ENCODE assay signal across 18 mouse cellular contexts in genomic region chr6:114414510-114414909, GRCm38 (mm10). TPM values are rescaled to one million over a fixed set of nuclear protein-coding genes. Genes with fewer than 3 reads are reported as not detected.
A peak's percentile ranks its signal among the peaks of the same experiment; 100 is the strongest.
DNase-seq lines count a peak whose midpoint lies in the region; ATAC-seq lines count a peak whose summit lies in the region.
"Had no signal": no experiment of that assay in that cellular context is flagged by ENCODE, and none has a peak within 500 bp of the region (broad histone marks: within the 10 kb centered on the region; RNA-seq: fewer than 3 reads in every experiment).

No protein-coding gene starts in this region.

- no peak for DNase-seq in embryonic facial prominence, embryonic 11.5 days (ENCODE audit: low spot score)
- DNase-seq in embryonic facial prominence, embryonic 10.5 days (ENCODE audit: low spot score): no peak
- no peak for DNase-seq in midbrain, embryonic 11.5 days (ENCODE audit: low spot score, missing footprints)
- DNase-seq in right cerebral cortex, postnatal 25 days: peak; percentile 53
- no peak for DNase-seq in urinary bladder, adult 2 months (ENCODE audit: low spot score)
- DNase-seq: adrenal gland, adult 2 months; cerebellum, postnatal 14 days; gastrocnemius, adult 2 months; heart, postnatal 4 days; kidney, adult 9 months; lung, adult 18-20 months; thymus, postnatal 4 days had no signal

- H3K4me2 ChIP-seq in embryonic facial prominence, embryonic 11.5 days (ENCODE audit: low read depth, low read length): no peak overlapping the region
- no peak overlapping the region for H3K4me2 ChIP-seq in midbrain, embryonic 13.5 days (replicated peaks)
- no peak overlapping the region for H3K4me2 ChIP-seq in midbrain, embryonic 11.5 days
- H3K4me2 ChIP-seq in hindbrain, embryonic 16.5 days (ENCODE audit: low read length): no peak overlapping the region
- no peak overlapping the region for H3K4me2 ChIP-seq in heart, embryonic 12.5 days
- H3K4me2 ChIP-seq: embryonic facial prominence, embryonic 15.5 days had no signal

- no peaks in the 10 kb centered on the region for H3K4me1 ChIP-seq in embryonic facial prominence, embryonic 11.5 days (ENCODE audit: control insufficient read depth, insufficient read depth, low read length)
- H3K4me1 ChIP-seq in embryonic facial prominence, embryonic 10.5 days: 0 out of 2 replicates have a peak, but pooled peaks cover 3% of the 10 kb centered on the region
- H3K4me1 ChIP-seq in midbrain, embryonic 13.5 days (replicated peaks): peaks cover 8% of the 10 kb centered on the region
- H3K4me1 ChIP-seq in midbrain, embryonic 11.5 days (ENCODE audit: control insufficient read depth, insufficient read depth, low read length): no peaks in the 10 kb centered on the region
- no peaks in the 10 kb centered on the region; the same call in 1 of the 2 replicates for H3K4me1 ChIP-seq in hindbrain, embryonic 16.5 days (ENCODE audit: control insufficient read depth, insufficient read depth, low read depth, low read length)
- no peaks in the 10 kb centered on the region for H3K4me1 ChIP-seq in heart, embryonic 12.5 days (replicated peaks)
- H3K4me1 ChIP-seq: embryonic facial prominence, embryonic 15.5 days had no signal

- H3K36me3 ChIP-seq in embryonic facial prominence, embryonic 11.5 days (replicated peaks; ENCODE audit: control insufficient read depth, insufficient read depth, low read depth, low read length): no peaks in the 10 kb centered on the region
- no peaks in the 10 kb centered on the region for H3K36me3 ChIP-seq in embryonic facial prominence, embryonic 10.5 days (replicated peaks)
- H3K36me3 ChIP-seq in midbrain, embryonic 13.5 days: no peaks in the 10 kb centered on the region
- no peaks in the 10 kb centered on the region for H3K36me3 ChIP-seq in midbrain, embryonic 11.5 days (ENCODE audit: control insufficient read depth, insufficient read depth, low read length)
- H3K36me3 ChIP-seq in hindbrain, embryonic 16.5 days (ENCODE audit: control insufficient read depth, insufficient read depth, low read length): no peaks in the 10 kb centered on the region
- no peaks in the 10 kb centered on the region for H3K36me3 ChIP-seq in heart, embryonic 12.5 days
- H3K36me3 ChIP-seq: embryonic facial prominence, embryonic 15.5 days had no signal

- no peak overlapping the region for H3K4me3 ChIP-seq in embryonic facial prominence, embryonic 11.5 days (ENCODE audit: low read depth, low read length)
- no peak overlapping the region for H3K4me3 ChIP-seq in embryonic facial prominence, embryonic 10.5 days
- no peak overlapping the region for H3K4me3 ChIP-seq in midbrain, embryonic 13.5 days (replicated peaks)
- H3K4me3 ChIP-seq in midbrain, embryonic 11.5 days (ENCODE audit: low read depth, low read length): no peak overlapping the region
- no peak overlapping the region for H3K4me3 ChIP-seq in hindbrain, embryonic 16.5 days (ENCODE audit: low read length)
- no peak overlapping the region for H3K4me3 ChIP-seq in heart, embryonic 12.5 days
- H3K4me3 ChIP-seq: embryonic facial prominence, embryonic 15.5 days; gastrocnemius, adult 2 months had no signal

- H3K9me3 ChIP-seq in embryonic facial prominence, embryonic 11.5 days (replicated peaks; ENCODE audit: control insufficient read depth, low read length): no peaks in the 10 kb centered on the region
- H3K9me3 ChIP-seq in embryonic facial prominence, embryonic 10.5 days: no peaks in the 10 kb centered on the region
- no peaks in the 10 kb centered on the region for H3K9me3 ChIP-seq in midbrain, embryonic 13.5 days
- H3K9me3 ChIP-seq in midbrain, embryonic 11.5 days (ENCODE audit: control insufficient read depth, low read length): no peaks in the 10 kb centered on the region
- no peaks in the 10 kb centered on the region for H3K9me3 ChIP-seq in hindbrain, embryonic 16.5 days (ENCODE audit: control insufficient read depth, low read length)
- H3K9me3 ChIP-seq in heart, embryonic 12.5 days (replicated peaks): 0 out of 2 replicates have a peak, but pooled peaks cover 2% of the 10 kb centered on the region
- H3K9me3 ChIP-seq: embryonic facial prominence, embryonic 15.5 days had no signal

- H3K27ac ChIP-seq in embryonic facial prominence, embryonic 11.5 days (replicated peaks; ENCODE audit: low read depth, low read length): no peak overlapping the region
- H3K27ac ChIP-seq in embryonic facial prominence, embryonic 10.5 days (replicated peaks): no peak overlapping the region
- no peak overlapping the region for H3K27ac ChIP-seq in midbrain, embryonic 13.5 days
- no peak overlapping the region for H3K27ac ChIP-seq in midbrain, embryonic 11.5 days (ENCODE audit: low read depth, low read length)
- no peak overlapping the region for H3K27ac ChIP-seq in hindbrain, embryonic 16.5 days (ENCODE audit: low read depth, low read length)
- no peak overlapping the region for H3K27ac ChIP-seq in heart, embryonic 12.5 days (ENCODE audit: poor library complexity, severe bottlenecking)
- H3K27ac ChIP-seq: embryonic facial prominence, embryonic 15.5 days; gastrocnemius, adult 2 months; macrophage had no signal

- H3K27me3 ChIP-seq in embryonic facial prominence, embryonic 11.5 days (ENCODE audit: control insufficient read depth, insufficient read depth, low read length): no peaks in the 10 kb centered on the region; the same call in 1 of the 2 replicates
- H3K27me3 ChIP-seq in embryonic facial prominence, embryonic 10.5 days (replicated peaks; ENCODE audit: low read depth, poor library complexity, severe bottlenecking): no peaks in the 10 kb centered on the region; the same call in 1 of the 2 replicates
- H3K27me3 ChIP-seq in midbrain, embryonic 13.5 days: no peaks in the 10 kb centered on the region
- no peaks in the 10 kb centered on the region for H3K27me3 ChIP-seq in midbrain, embryonic 11.5 days (ENCODE audit: control insufficient read depth, insufficient read depth, low read length)
- H3K27me3 ChIP-seq in hindbrain, embryonic 16.5 days (replicated peaks; ENCODE audit: control insufficient read depth, insufficient read depth, low read length): no peaks in the 10 kb centered on the region
- peaks cover 26% of the 10 kb centered on the region for H3K27me3 ChIP-seq in heart, embryonic 12.5 days (replicated peaks)
- H3K27me3 ChIP-seq: embryonic facial prominence, embryonic 15.5 days had no signal

- no peak overlapping the region for H3K9ac ChIP-seq in embryonic facial prominence, embryonic 11.5 days (replicated peaks; ENCODE audit: low read length)
- H3K9ac ChIP-seq in midbrain, embryonic 13.5 days (replicated peaks): no peak overlapping the region
- no peak overlapping the region for H3K9ac ChIP-seq in midbrain, embryonic 11.5 days (ENCODE audit: low read length)
- H3K9ac ChIP-seq in hindbrain, embryonic 16.5 days (ENCODE audit: low read depth, low read length): no peak overlapping the region
- H3K9ac ChIP-seq in heart, embryonic 12.5 days: no peak overlapping the region
- H3K9ac ChIP-seq: embryonic facial prominence, embryonic 15.5 days had no signal

- ATAC-seq in embryonic facial prominence, embryonic 11.5 days (replicated peaks; ENCODE audit: insufficient number of reproducible peaks, low FRiP score, low TSS enrichment, low read depth): peak; percentile 42; the same call in 1 of the 2 replicates
- peak; percentile 76 for ATAC-seq in midbrain, embryonic 13.5 days
- no peak for ATAC-seq in midbrain, embryonic 11.5 days (ENCODE audit: low FRiP score)
- peak; percentile 69 for ATAC-seq in hindbrain, embryonic 16.5 days
- ATAC-seq in heart, embryonic 12.5 days (ENCODE audit: insufficient number of reproducible peaks, low FRiP score): no peak

- WGBS in embryonic facial prominence, embryonic 11.5 days: 71% methylated on average over 8 of the region's 8 CpGs
- WGBS in embryonic facial prominence, embryonic 10.5 days: 71% methylated on average over 8 of the region's 8 CpGs
- WGBS in midbrain, embryonic 13.5 days: 47% methylated on average over 8 of the region's 8 CpGs
- WGBS in midbrain, embryonic 11.5 days: 59% methylated on average over 8 of the region's 8 CpGs
- WGBS in hindbrain, embryonic 16.5 days: 30% methylated on average over 8 of the region's 8 CpGs
- WGBS in heart, embryonic 12.5 days: 58% methylated on average over 8 of the region's 8 CpGs

RNA-seq across cellular contexts. Expression of gene Hrh1, which starts 16.8 kb away (rescaled TPM):
- 0.13 and 0.20 TPM in 2 replicates for polyA plus RNA-seq in embryonic facial prominence, embryonic 11.5 days (2014; fragmentation: Nextera tagmentation; extraction: Ambion mirVana)
- polyA plus RNA-seq in embryonic facial prominence, embryonic 10.5 days (2016; fragmentation: Nextera tagmentation; extraction: Ambion mirVana): 0.15 and 0.30 TPM in 2 replicates
- 0.35 and 0.52 TPM in 2 replicates for polyA plus RNA-seq in midbrain, embryonic 13.5 days (2015; fragmentation: Nextera tagmentation; extraction: Ambion mirVana)
- 0.07 and 0.17 TPM in 2 replicates for polyA plus RNA-seq in midbrain, embryonic 11.5 days (2014; fragmentation: Nextera tagmentation; extraction: Ambion mirVana)
- 1.5 and 1.9 TPM in 2 replicates for polyA plus RNA-seq in hindbrain, embryonic 16.5 days (2015; fragmentation: Nextera tagmentation; extraction: Ambion mirVana)
- 0.88 and 0.96 TPM in 2 replicates for polyA plus RNA-seq in urinary bladder, adult 2 months (2012; rRNA removed)
- polyA plus RNA-seq in heart, embryonic 12.5 days (2016; fragmentation: Nextera tagmentation; extraction: Ambion mirVana): not detected in 2 replicates
- polyA plus RNA-seq: stomach, embryonic 14.5 days had no signal

Comparison
In these comparisons a context has a peak if more than half of its experiments do, and no peak if none do; other contexts are left out.
1. ATAC-seq: peak in embryonic facial prominence, embryonic 11.5 days (single experiment), midbrain, embryonic 13.5 days (single experiment) and hindbrain, embryonic 16.5 days (single experiment); none in midbrain, embryonic 11.5 days (single experiment) and heart, embryonic 12.5 days (single experiment).